Mouse (Mus musculus) heart, embryonic 16.5 days (tissue): ENCODE data around the gene Bax. TPM values are rescaled to one million over a fixed set of nuclear protein-coding genes. Genes with fewer than 3 reads are reported as not detected.

Source experiments
- ATAC-seq: fragments of 200-750 bp; cut with Nextera tagmentation; replicated peaks from 2 replicates; pipeline ENCODE4 v1.8.0; 2017; ENCODE audit warnings: moderate number of reproducible peaks; ENCODE audit not compliant: insufficient read depth, low FRiP score; ENCODE audit errors: extremely low read depth
- H3K27ac ChIP-seq: fragments of 300-500 bp; sonication (generic); 2 replicates; pipeline ENCODE4 v1.5.1; 2014; ENCODE audit warnings: mild to moderate bottlenecking, low read length, control low read depth, moderate library complexity
- H3K27me3 ChIP-seq: fragments of 300-500 bp; sonication (generic); 2 replicates; pipeline ENCODE4 v1.6.1; 2014; ENCODE audit warnings: low read length, mixed read lengths; ENCODE audit not compliant: control insufficient read depth, insufficient read depth
- H3K36me3 ChIP-seq: fragments of 300-500 bp; sonication (generic); 2 replicates; pipeline ENCODE4 v1.6.1; 2014; ENCODE audit not compliant: control insufficient read depth, insufficient read depth
- H3K4me1 ChIP-seq: fragments of 300-500 bp; sonication (generic); 2 replicates; pipeline ENCODE4 v1.6.1; 2014; ENCODE audit warnings: low read length, mixed read lengths; ENCODE audit not compliant: control insufficient read depth, insufficient read depth
- H3K4me2 ChIP-seq: fragments of 300-500 bp; sonication (generic); 2 replicates; pipeline ENCODE4 v1.6.1; 2014; ENCODE audit warnings: low read depth, mild to moderate bottlenecking, control low read depth, low read length
- H3K4me3 ChIP-seq: fragments of 300-500 bp; sonication (generic); 2 replicates; pipeline ENCODE4 v1.5.1; 2014; ENCODE audit warnings: mild to moderate bottlenecking, control low read depth, low read length
- H3K9ac ChIP-seq: fragments of 300-500 bp; sonication (generic); 2 replicates; pipeline ENCODE4 v1.6.1; 2014; ENCODE audit warnings: low read length, control low read depth
- H3K9me3 ChIP-seq: fragments of 300-500 bp; sonication (generic); replicated peaks from 2 replicates; pipeline ENCODE4 v1.6.1; 2016; ENCODE audit warnings: low read length; ENCODE audit not compliant: control insufficient read depth
- WGBS: fragments of 180-500 bp; shearing (Covaris S2); extraction: QIAGEN DNeasy Blood & Tissue Kit; methylation state at CpG from one replicate; pipeline ENCODE4 v1.1.7; 2014; 5-methylcytosine and 5-hydroxymethylcytosine counted together
- microRNA-seq: library from miRNA; unstranded; fragments of <30 nt; microRNA quantifications from one replicate; pipeline ENCODE4, GENCODE M21; 2017
- polyA plus RNA-seq: library from polyadenylated mRNA; unstranded; fragments of >200 nt; fragmentation: Nextera tagmentation; extraction: Ambion mirVana; gene quantifications from 2 replicates; pipeline ENCODE4 v1.2.1, GENCODE M21; 2015

The Bax gene
- polyA plus RNA-seq, 1 experiment from 2014 or later: 104 TPM

DNA sequence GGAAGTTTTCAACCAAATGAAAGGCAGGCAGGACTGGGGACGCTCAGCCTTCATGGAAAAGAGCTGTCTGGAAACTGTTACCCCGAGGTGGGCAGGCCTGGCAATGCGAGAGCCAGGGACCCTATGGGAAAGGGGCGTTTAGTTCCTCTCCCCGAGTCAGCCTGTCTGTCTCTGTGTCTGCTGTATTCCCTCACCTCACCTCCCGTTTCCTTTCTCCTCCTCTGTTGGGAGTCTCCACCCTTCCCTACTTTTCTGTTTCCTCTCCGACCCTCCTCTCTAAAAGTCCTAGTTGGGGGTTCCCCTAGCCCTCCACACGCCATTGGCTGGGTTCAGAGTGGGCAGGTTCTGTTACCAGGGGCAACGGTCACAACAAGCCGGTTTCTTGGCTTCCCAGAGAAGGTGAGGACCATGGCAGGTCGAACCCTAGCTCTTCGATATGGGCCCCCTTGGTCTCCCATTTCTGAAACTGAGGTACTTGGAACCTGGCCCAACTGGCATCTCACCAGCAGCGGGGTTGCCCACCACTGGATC is 48.7 kb downstream of the Bax start:
- H3K36me3 ChIP-seq: peaks cover 15% of the 10 kb centered on the region
- ATAC-seq: no peak
- 13% methylated on average over 13 of the region's 13 CpGs for WGBS
- peaks cover 12% of the 10 kb centered on the region for H3K4me1 ChIP-seq
- no peak overlapping the region for H3K4me3 ChIP-seq
- H3K9me3 ChIP-seq: no peaks in the 10 kb centered on the region
- H3K27me3 ChIP-seq: peaks cover 68% of the 10 kb centered on the region
- no peak overlapping the region for H3K27ac ChIP-seq
- no peak overlapping the region for H3K4me2 ChIP-seq
- no peak overlapping the region for H3K9ac ChIP-seq

DNA sequence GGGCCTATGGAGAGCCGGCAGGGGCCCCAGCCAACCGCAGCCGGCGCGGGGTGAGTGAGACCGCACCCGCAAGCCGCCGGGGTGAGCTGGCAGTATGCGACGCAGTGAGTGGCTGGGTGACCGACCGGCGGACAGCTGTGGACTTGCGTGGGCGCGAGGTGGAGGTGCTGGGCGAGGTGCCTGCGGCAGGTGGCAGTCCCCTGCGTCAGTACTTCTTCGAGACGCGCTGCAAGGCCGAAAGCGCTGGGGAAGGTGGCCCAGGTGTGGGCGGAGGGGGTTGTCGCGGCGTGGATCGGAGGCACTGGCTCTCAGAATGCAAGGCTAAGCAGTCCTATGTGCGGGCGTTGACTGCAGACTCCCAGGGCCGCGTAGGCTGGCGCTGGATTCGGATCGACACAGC is 51.1 kb downstream of the Bax start:
- 14% methylated on average over 37 of the region's 37 CpGs for WGBS
- H3K9me3 ChIP-seq: no peaks in the 10 kb centered on the region
- peak overlapping the region; percentile 11 for H3K4me3 ChIP-seq
- no peaks in the 10 kb centered on the region for H3K36me3 ChIP-seq
- ATAC-seq: no peak
- peaks cover 12% of the 10 kb centered on the region for H3K4me1 ChIP-seq
- no peak overlapping the region for H3K27ac ChIP-seq
- H3K4me2 ChIP-seq: peak overlapping the region; percentile 8; the same call in 1 of the 2 replicates
- no peak overlapping the region for H3K9ac ChIP-seq
- peaks cover 85% of the 10 kb centered on the region for H3K27me3 ChIP-seq

DNA sequence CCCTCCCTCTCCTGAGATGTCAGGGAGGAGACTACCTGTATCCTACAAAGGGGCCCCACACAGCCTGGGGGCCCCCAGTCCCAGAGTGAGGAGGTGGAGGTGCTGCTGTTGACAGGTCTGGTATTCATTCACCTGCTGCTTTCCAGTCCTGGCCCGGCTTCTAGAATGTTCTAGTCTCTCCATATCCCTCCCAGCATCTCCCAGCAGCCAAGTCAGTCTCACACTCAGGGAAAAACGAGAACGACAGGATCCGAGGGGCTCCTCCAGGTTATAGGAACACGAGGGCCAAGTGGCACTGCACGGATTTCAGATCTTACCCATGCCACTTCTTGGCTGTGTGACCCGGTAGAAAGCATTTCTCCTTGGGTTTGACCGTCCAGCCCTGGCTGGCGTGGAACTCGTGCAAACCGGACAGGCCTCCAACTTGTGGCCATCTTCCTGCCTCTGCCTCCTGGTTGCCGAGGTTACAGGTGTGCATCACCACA is 51.9 kb downstream of the Bax start:
- Histone ChIP-seq H3K4me1 (peaks cover 12% of the 10 kb centered on the region), H3K9ac (no peak overlapping the region), H3K27ac (no peak overlapping the region), H3K9me3 (no peaks in the 10 kb centered on the region), H3K36me3 (no peaks in the 10 kb centered on the region), H3K4me3 (no peak overlapping the region; the same call in 1 of the 2 replicates), H3K4me2 (no peak overlapping the region; the same call in 1 of the 2 replicates), H3K27me3 (peaks cover 85% of the 10 kb centered on the region)
- no peak for ATAC-seq
- 44% methylated on average over 12 of the region's 12 CpGs for WGBS

DNA sequence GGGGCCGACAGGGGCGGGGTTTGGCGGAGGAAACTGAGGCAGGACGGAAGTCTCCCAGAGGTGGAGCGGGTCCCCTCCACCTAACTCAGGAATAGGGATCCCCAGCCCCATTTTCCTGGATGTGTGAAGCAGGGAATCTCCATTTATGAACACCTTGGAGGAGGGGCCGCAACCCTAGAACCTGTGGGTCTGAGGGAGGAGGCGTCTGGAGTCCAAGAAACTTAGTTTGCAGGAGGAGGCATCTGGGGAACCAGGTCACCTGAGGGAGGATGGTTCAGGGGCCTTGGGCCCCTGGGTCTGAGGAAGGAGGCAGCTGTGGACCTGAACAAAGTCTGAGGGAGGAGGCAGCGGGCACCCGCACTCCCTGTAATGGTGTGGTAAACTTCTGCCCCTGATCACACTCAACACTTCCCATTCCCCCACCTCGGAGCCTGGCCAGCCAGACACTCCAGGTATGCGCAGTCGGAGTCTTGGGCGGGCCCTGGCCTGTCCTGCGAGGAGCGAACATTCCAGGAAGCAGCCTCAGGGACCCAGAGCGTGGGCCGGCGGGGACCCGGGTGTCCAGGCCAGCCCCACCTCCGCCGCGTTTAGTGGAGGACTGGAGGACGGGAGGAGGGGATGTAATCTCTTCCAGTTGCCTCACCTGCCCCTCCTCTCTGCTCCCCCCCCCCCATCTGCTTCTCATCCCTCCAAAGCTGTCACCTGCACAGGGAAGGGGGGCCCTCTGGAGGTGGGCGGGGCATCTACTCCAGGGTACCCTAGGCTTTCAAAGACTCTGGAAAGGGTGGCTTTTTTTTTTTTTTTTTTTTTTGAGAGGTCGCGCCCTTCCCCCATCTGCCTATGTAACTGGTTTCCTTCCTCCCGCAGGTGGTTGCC is 52.6 kb downstream of the Bax start:
- peaks cover 12% of the 10 kb centered on the region for H3K4me1 ChIP-seq
- H3K36me3 ChIP-seq: no peaks in the 10 kb centered on the region
- WGBS: under 1% methylated on average over 27 of the region's 27 CpGs
- peaks cover 90% of the 10 kb centered on the region for H3K27me3 ChIP-seq
- H3K4me3 ChIP-seq: peak overlapping the region; percentile 59
- no peak; the same call in 1 of the 2 replicates for ATAC-seq
- H3K27ac ChIP-seq: no peak overlapping the region
- peak overlapping the region; percentile 70 for H3K9ac ChIP-seq
- peak overlapping the region; percentile 83 for H3K4me2 ChIP-seq
- no peaks in the 10 kb centered on the region for H3K9me3 ChIP-seq

DNA sequence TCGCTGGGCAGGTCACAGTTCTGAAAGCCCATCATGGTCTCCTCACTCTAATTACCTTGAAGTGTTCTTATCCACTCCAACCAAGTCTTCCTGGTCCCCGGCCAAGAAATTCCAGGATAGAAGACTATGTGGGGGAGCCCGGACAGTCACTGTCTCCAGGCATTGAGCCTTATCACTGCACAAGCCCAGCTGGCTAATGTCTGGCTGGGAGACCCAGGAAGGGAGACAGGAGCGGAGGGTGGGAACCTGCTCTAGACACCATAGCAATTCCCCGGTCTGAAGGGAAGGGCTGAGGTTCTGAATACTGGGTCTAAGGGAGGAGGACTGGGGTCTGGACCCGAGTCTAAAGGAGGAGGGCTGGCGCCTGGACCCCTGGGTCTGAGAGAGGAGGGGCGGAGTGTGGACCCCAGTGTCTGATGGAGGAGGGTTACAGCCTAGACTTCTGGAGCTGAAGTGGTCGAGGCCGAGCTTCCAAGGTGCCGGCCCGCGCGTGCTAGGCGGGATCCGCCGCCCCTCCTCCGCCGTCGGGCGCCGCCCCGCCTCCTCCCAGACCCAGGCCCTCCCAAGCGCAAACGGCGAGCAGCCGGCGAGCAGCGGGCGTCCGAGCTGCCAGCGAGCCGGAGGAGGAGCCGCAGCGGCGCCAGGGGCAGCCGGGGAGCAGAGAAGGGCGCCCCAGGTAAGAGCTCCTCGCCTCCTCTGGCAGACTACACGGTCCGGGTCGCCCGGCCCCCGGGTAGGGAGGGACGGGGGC is 53.4 kb downstream of the Bax start, which contains the start of gene Ntf5:
TSS of gene Ntf5 (plus strand) at position 583 of the 751 bp plus-strand sequence.
- Histone ChIP-seq H3K4me1 (peaks cover 12% of the 10 kb centered on the region), H3K9me3 (no peaks in the 10 kb centered on the region), H3K4me2 (peak within 1 kb of the TSS; percentile 83), H3K27me3 (peaks cover 90% of the 10 kb centered on the region), H3K27ac (0 out of 2 replicates have a peak within 1 kb of the TSS, but pooled peaks have one; percentile 11), H3K9ac (peak within 1 kb of the TSS; percentile 70), H3K36me3 (no peaks in the 10 kb centered on the region), H3K4me3 (peak within 1 kb of the TSS; percentile 59)
- 2% methylated on average over 43 of the region's 45 CpGs for WGBS
- peak; percentile 45 for ATAC-seq

DNA sequence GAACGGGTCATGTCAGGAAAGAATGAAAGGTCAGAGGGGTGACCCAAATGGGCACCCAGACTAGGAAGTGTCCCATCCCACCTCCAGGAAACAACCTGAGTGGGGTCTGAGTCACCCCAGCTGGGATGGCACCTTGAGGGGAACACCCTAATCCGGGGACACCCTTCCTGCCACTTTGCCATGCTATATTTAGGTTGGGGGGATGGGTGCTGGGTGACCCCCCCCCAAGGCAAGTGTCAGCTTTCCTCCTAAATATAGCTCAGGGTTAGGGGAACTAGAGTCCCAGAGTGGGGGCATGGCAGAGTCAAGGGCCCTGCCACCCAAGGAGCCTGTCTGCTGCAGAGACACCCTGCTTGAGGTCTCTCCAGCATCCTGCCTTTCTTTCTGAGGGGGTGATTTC is 54.3 kb downstream of the Bax start:
- Histone ChIP-seq H3K9me3 (no peaks in the 10 kb centered on the region), H3K9ac (no peak overlapping the region), H3K27ac (no peak overlapping the region), H3K36me3 (no peaks in the 10 kb centered on the region), H3K4me2 (no peak overlapping the region), H3K27me3 (peaks cover 91% of the 10 kb centered on the region), H3K4me1 (peaks cover 12% of the 10 kb centered on the region), H3K4me3 (no peak overlapping the region)
- ATAC-seq: no peak
- 54% methylated on average over 2 of the region's 2 CpGs for WGBS

Small RNA genes within 50 kb of the gene (microRNA-seq; reads per million reads assigned to microRNA genes)
- not detected for gene Gm22133

Other genes with a start within 250 kb of the Bax start
- 5.0 and 9.2 TPM in 2 replicates for gene Cd37, start 227.8 kb downstream of the Bax start, polyA plus RNA-seq
- 0.09 TPM in 1 of 2 replicates, not detected in the other for gene Slc6a16, start 225.8 kb downstream of the Bax start, polyA plus RNA-seq
- gene Slc6a21, start 189.4 kb downstream of the Bax start, polyA plus RNA-seq: not detected in 2 replicates
- 12.4 and 18.0 TPM in 2 replicates for gene Trpm4, start 133.1 kb downstream of the Bax start, polyA plus RNA-seq
- 26.6 and 28.7 TPM in 2 replicates for gene Hrc, start 131.6 kb downstream of the Bax start, polyA plus RNA-seq
- 1.5 TPM in 2 replicates for gene Ppfia3, start 99.9 kb downstream of the Bax start, polyA plus RNA-seq
- gene Lin7b, start 96.3 kb downstream of the Bax start, polyA plus RNA-seq: 0.81 and 0.91 TPM in 2 replicates
- gene Snrnp70, start 71.2 kb downstream of the Bax start, polyA plus RNA-seq: 145 and 161 TPM in 2 replicates
- gene Kcna7, start 61.2 kb downstream of the Bax start, polyA plus RNA-seq: 0.25 and 0.27 TPM in 2 replicates
- 0.91 and 1.1 TPM in 2 replicates for gene Ntf5, start 53.2 kb downstream of the Bax start, polyA plus RNA-seq
- gene Lhb, start 46.1 kb downstream of the Bax start, polyA plus RNA-seq: 0.46 and 0.51 TPM in 2 replicates
- 136 and 141 TPM in 2 replicates for gene Gys1, start 32.1 kb downstream of the Bax start, polyA plus RNA-seq
- gene Ruvbl2, start 28.8 kb downstream of the Bax start, polyA plus RNA-seq: 85.1 and 88.3 TPM in 2 replicates
- 3,045 and 3,399 TPM in 2 replicates for gene Ftl1, start 7.0 kb downstream of the Bax start, polyA plus RNA-seq
- 0.35 and 0.71 TPM in 2 replicates for gene Tulp2, start 15.0 kb upstream of the Bax start, polyA plus RNA-seq
- not detected in 2 replicates for gene Gm45808, start 19.9 kb upstream of the Bax start, polyA plus RNA-seq
- gene Dhdh, start 21.9 kb upstream of the Bax start, polyA plus RNA-seq: 3.4 TPM in 2 replicates
- gene Nucb1, start 43.5 kb upstream of the Bax start, polyA plus RNA-seq: 156 and 160 TPM in 2 replicates
- 25.0 and 27.1 TPM in 2 replicates for gene Ppp1r15a, start 59.4 kb upstream of the Bax start, polyA plus RNA-seq
- 1.3 and 1.8 TPM in 2 replicates for gene Plekha4, start 59.4 kb upstream of the Bax start, polyA plus RNA-seq
- gene Hsd17b14, start 88.0 kb upstream of the Bax start, polyA plus RNA-seq: 0.66 and 0.87 TPM in 2 replicates
- 97.7 and 102 TPM in 2 replicates for gene Bcat2, start 103.3 kb upstream of the Bax start, polyA plus RNA-seq
- gene Fgf21, start 148.6 kb upstream of the Bax start, polyA plus RNA-seq: 1.5 and 1.7 TPM in 2 replicates
- 0.15 and 0.83 TPM in 2 replicates for gene Fut1, start 150.4 kb upstream of the Bax start, polyA plus RNA-seq
- 0.21 and 0.26 TPM in 2 replicates for gene Izumo1, start 154.9 kb upstream of the Bax start, polyA plus RNA-seq
- 15.4 and 16.3 TPM in 2 replicates for gene Rasip1, start 160.6 kb upstream of the Bax start, polyA plus RNA-seq
- 7.6 and 9.0 TPM in 2 replicates for gene Mamstr, start 173.1 kb upstream of the Bax start, polyA plus RNA-seq
- gene Fut2, start 199.5 kb upstream of the Bax start, polyA plus RNA-seq: 1.5 and 1.6 TPM in 2 replicates
- gene Ntn5, start 217.1 kb upstream of the Bax start, polyA plus RNA-seq: 0.22 and 0.36 TPM in 2 replicates
- 0.33 and 0.65 TPM in 2 replicates for gene Sec1, start 227.5 kb upstream of the Bax start, polyA plus RNA-seq
- gene Car11, start 232.9 kb upstream of the Bax start, polyA plus RNA-seq: 4.2 and 5.1 TPM in 2 replicates
- 3.0 and 3.6 TPM in 2 replicates for gene Dbp, start 238.2 kb upstream of the Bax start, polyA plus RNA-seq
- gene Rpl18, start 248.6 kb upstream of the Bax start, polyA plus RNA-seq: 520 and 591 TPM in 2 replicates